Mouse (Mus musculus) testis, adult 2 months (tissue): Measurements from ENCODE around the gene Mxd4.

ENCODE experiments used
- CTCF ChIP-seq: fragments of 200-500 bp; IDR thresholded peaks from 2 replicates; pipeline ENCODE4 v1.5.1; 2012; ENCODE audit warnings: low read depth, mild to moderate bottlenecking, inconsistent platforms, low read length, moderate library complexity; ENCODE audit not compliant: control insufficient read depth, insufficient read depth, insufficient replicate concordance
- POLR2A ChIP-seq: fragments of 200-500 bp; IDR thresholded peaks from 2 replicates; pipeline ENCODE4 v1.6.1; 2012; ENCODE audit warnings: low read depth, mild to moderate bottlenecking, inconsistent platforms, low read length, moderate library complexity; ENCODE audit not compliant: control insufficient read depth

DNA sequence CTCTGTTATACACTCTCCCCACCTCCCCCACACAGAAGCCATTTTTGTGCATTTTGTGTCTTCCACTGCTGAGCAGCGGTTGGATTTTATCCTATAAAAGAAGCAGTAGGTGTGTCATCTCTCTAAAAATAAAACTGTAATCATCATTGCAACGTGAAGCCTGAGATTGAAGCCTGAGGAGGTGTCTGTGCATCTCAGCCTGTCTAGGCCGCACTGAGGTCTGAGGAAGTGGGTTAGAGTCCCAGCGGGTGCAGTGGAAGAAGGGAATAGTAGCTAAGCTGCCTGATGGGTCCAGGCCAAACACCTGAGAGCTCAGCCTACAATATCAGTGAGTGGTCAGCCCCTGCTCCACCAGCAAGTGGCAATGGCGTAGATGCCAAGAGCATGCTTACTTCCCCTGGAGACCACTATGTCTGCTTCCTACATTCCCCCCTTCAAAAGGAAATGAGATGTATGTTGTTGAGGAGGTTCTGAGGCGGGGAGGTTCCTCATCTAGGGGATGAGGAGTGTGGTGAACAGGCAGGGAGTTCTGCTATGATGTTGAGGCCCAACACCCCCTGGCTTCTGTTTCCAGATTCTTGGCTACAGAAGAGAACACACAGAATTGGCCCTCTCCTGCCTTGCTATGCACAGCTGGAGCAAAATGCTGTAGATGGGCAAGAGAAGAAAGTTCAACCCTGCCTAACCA is 7.6 kb upstream of the Mxd4 start:
- TF ChIP-seq CTCF (no peak), POLR2A (no peak)
